Mouse (Mus musculus) liver, embryonic 15.5 days (tissue): ENCODE measurements around the gene Gpd1l. TPM values are rescaled to one million over a fixed set of nuclear protein-coding genes. Genes with fewer than 3 reads are reported as not detected.

ENCODE experiments used
- ATAC-seq: fragments of 200-750 bp; cut with Nextera tagmentation; 2 replicates; pipeline ENCODE4 v1.8.0; 2017; ENCODE audit warnings: moderate number of reproducible peaks, mild to moderate bottlenecking, moderate library complexity; ENCODE audit not compliant: insufficient read depth
- H3K27ac ChIP-seq: fragments of 300-500 bp; sonication (generic); replicated peaks from 2 replicates; pipeline ENCODE4 v1.5.1; 2015; ENCODE audit warnings: mild to moderate bottlenecking, inconsistent platforms
- H3K27me3 ChIP-seq: fragments of 300-500 bp; sonication (generic); 2 replicates; pipeline ENCODE4 v1.6.1; 2015; ENCODE audit warnings: mild to moderate bottlenecking, inconsistent platforms
- H3K36me3 ChIP-seq: fragments of 300-500 bp; sonication (generic); replicated peaks from 2 replicates; pipeline ENCODE4 v1.6.1; 2015; ENCODE audit warnings: moderate library complexity, mild to moderate bottlenecking, inconsistent platforms
- H3K4me1 ChIP-seq: fragments of 300-500 bp; sonication (generic); replicated peaks from 2 replicates; pipeline ENCODE4 v1.6.1; 2015; ENCODE audit warnings: inconsistent platforms
- H3K4me2 ChIP-seq: fragments of 300-500 bp; sonication (generic); 2 replicates; pipeline ENCODE4 v1.6.1; 2015; ENCODE audit warnings: moderate library complexity, mild to moderate bottlenecking, inconsistent platforms
- H3K4me3 ChIP-seq: fragments of 300-500 bp; sonication (generic); replicated peaks from 2 replicates; pipeline ENCODE4 v1.5.1; 2015; ENCODE audit warnings: mild to moderate bottlenecking, inconsistent platforms
- H3K9ac ChIP-seq: fragments of 300-500 bp; sonication (generic); 2 replicates; pipeline ENCODE4 v1.6.1; 2015; ENCODE audit warnings: moderate library complexity, mild to moderate bottlenecking, inconsistent platforms
- H3K9me3 ChIP-seq: fragments of 300-500 bp; sonication (generic); replicated peaks from 2 replicates; pipeline ENCODE4 v1.6.1; 2016; ENCODE audit warnings: inconsistent platforms
- WGBS: fragments of 180-500 bp; shearing (Covaris S2); methylation state at CpG from one replicate; pipeline ENCODE4 v1.1.7; 2015; ENCODE audit warnings: mixed read lengths; ENCODE audit not compliant: insufficient replicate concordance; 5-methylcytosine and 5-hydroxymethylcytosine counted together
- polyA plus RNA-seq: library from polyadenylated mRNA; unstranded; fragments of >200 nt; fragmentation: Nextera tagmentation; extraction: Ambion mirVana; gene quantifications from 2 replicates; pipeline ENCODE4 v1.2.1, GENCODE M21; 2015

Gene Gpd1l
- polyA plus RNA-seq, 1 experiment from 2014 or later = 6.6 TPM

DNA sequence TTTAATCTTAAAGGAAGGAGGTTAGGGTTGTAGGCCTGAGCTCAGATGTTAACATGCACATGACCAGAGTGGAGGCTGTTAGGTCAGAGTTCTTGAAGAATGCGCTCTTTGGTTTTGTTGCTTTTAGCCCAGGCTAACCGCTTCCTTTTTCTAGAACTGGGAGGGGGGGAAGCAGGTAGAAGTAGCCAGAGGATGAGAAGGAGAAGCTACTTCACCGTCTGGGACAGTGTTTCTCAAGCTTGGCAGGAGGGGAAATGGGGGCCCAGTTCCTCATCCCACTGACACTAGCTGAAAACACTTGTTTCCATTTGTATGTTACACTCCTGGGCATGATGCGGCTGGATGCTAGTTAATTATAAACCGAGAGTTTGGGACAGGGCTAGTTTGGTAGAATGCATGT, 8.2 kb downstream of the Gpd1l start:
- WGBS = 51% methylated on average over 5 of the region's 5 CpGs
- H3K4me3 ChIP-seq = no peak overlapping the region
- ATAC-seq = no peak
- H3K27me3 ChIP-seq = no peaks in the 10 kb centered on the region
- H3K27ac ChIP-seq = 0 out of 2 replicates have a peak overlapping the region, but pooled peaks have one; percentile 14
- H3K4me2 ChIP-seq = no peak overlapping the region
- peaks cover 24% of the 10 kb centered on the region for H3K4me1 ChIP-seq
- H3K9ac ChIP-seq = no peak overlapping the region
- no peaks in the 10 kb centered on the region for H3K36me3 ChIP-seq
- H3K9me3 ChIP-seq = no peaks in the 10 kb centered on the region

DNA sequence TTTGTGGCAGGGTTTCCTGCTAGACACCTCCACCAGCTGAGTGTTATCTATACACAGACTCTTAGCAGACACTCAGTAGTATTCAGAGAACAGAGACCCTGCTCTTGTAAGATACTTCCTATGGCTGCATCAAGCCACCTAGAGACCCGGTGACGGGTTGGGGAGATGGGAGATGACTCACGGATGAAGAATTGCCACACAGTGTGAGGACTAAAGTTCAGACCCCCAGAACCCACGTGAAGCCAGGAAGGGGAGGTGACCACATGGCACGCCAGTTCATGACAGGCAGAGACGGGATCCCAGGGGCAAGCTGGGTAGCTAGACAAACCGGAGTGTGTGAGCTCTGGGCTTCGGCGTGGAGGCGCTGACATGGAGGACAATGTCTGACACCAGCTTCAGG, 8.7 kb downstream of the Gpd1l start:
- Histone ChIP-seq H3K27me3 (no peaks in the 10 kb centered on the region), H3K27ac (no peak overlapping the region), H3K4me2 (no peak overlapping the region), H3K4me3 (no peak overlapping the region), H3K4me1 (peaks cover 24% of the 10 kb centered on the region), H3K9me3 (no peaks in the 10 kb centered on the region), H3K36me3 (no peaks in the 10 kb centered on the region), H3K9ac (no peak overlapping the region)
- no peak for ATAC-seq
- whole genome bisulfite sequencing = 48% methylated on average over 10 of the region's 10 CpGs

GRCm38 (mm10) chr9:114924511-114924910, 9.3 kb downstream of the Gpd1l start:
- Histone ChIP-seq H3K4me2 (no peak overlapping the region), H3K27me3 (no peaks in the 10 kb centered on the region), H3K4me1 (peaks cover 24% of the 10 kb centered on the region), H3K4me3 (no peak overlapping the region), H3K9me3 (no peaks in the 10 kb centered on the region), H3K36me3 (no peaks in the 10 kb centered on the region), H3K9ac (no peak overlapping the region), H3K27ac (no peak overlapping the region)
- WGBS = 45% methylated on average over 5 of the region's 5 CpGs
- no peak for ATAC-seq

DNA sequence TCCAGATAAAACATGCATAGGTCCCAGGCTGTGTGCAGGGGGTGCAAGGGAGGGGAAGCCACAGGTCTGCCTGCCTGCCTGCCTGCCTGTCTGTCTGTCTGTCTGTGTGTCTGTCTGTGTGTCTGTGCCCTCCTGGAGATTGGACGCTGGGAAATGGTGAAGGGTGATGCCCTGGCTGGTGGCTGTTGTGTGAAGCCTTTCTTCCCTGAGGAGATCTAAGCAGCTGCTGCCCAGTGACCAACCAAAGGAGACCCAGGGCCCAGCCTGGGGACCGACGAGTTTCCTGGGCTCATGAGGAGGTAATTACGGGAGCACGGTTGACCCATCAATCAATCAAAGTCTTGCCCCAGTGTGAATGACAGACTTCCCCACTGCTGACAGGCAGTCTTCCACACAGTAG, 11.6 kb downstream of the Gpd1l start:
- WGBS = 63% methylated on average over 5 of the region's 5 CpGs
- ATAC-seq = no peak
- H3K4me1 ChIP-seq = peaks cover 22% of the 10 kb centered on the region
- H3K27ac ChIP-seq = no peak overlapping the region
- no peaks in the 10 kb centered on the region for H3K36me3 ChIP-seq
- no peak overlapping the region for H3K9ac ChIP-seq
- no peaks in the 10 kb centered on the region for H3K27me3 ChIP-seq
- H3K4me2 ChIP-seq = no peak overlapping the region
- H3K4me3 ChIP-seq = no peak overlapping the region
- no peaks in the 10 kb centered on the region for H3K9me3 ChIP-seq

- Histone ChIP-seq H3K27ac (no peak overlapping the region), H3K9ac (no peak overlapping the region), H3K36me3 (no peaks in the 10 kb centered on the region; the same call in 1 of the 2 replicates), H3K9me3 (no peaks in the 10 kb centered on the region), H3K4me3 (no peak overlapping the region), H3K4me1 (peaks cover 19% of the 10 kb centered on the region), H3K27me3 (no peaks in the 10 kb centered on the region), H3K4me2 (no peak overlapping the region)
- no peak for ATAC-seq
- 58% methylated on average over 2 of the region's 2 CpGs for WGBS
These were observed 12.3 kb downstream of the Gpd1l start for GRCm38 (mm10) chr9:114921352-114922081.

DNA sequence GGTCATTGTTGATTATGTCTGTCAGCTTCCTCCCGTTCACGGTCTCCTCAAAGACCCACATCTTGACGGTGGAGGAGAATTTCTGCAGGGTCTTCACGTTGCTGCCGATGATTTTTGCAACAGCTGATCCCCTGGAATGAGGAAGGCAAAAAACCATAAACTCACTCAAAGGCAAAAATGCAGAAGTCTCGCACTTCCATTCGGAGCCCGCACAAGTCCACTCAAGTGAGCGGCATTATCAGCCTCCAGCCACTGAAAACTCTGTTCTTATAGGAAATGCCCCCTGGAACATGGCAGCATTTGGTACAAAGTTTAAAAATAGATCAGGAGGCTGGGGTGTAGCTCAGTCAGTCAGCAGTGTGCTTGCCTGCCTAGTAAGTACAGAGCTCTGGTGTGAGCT, 13.2 kb downstream of the Gpd1l start:
- peaks cover 5% of the 10 kb centered on the region; the same call in 1 of the 2 replicates for H3K36me3 ChIP-seq
- no peak for ATAC-seq
- H3K9ac ChIP-seq = no peak overlapping the region
- H3K4me2 ChIP-seq = no peak overlapping the region
- H3K9me3 ChIP-seq = no peaks in the 10 kb centered on the region
- H3K4me3 ChIP-seq = no peak overlapping the region
- H3K4me1 ChIP-seq = peaks cover 10% of the 10 kb centered on the region
- 35% methylated on average over 9 of the region's 9 CpGs for WGBS
- no peak overlapping the region for H3K27ac ChIP-seq
- H3K27me3 ChIP-seq = no peaks in the 10 kb centered on the region

DNA sequence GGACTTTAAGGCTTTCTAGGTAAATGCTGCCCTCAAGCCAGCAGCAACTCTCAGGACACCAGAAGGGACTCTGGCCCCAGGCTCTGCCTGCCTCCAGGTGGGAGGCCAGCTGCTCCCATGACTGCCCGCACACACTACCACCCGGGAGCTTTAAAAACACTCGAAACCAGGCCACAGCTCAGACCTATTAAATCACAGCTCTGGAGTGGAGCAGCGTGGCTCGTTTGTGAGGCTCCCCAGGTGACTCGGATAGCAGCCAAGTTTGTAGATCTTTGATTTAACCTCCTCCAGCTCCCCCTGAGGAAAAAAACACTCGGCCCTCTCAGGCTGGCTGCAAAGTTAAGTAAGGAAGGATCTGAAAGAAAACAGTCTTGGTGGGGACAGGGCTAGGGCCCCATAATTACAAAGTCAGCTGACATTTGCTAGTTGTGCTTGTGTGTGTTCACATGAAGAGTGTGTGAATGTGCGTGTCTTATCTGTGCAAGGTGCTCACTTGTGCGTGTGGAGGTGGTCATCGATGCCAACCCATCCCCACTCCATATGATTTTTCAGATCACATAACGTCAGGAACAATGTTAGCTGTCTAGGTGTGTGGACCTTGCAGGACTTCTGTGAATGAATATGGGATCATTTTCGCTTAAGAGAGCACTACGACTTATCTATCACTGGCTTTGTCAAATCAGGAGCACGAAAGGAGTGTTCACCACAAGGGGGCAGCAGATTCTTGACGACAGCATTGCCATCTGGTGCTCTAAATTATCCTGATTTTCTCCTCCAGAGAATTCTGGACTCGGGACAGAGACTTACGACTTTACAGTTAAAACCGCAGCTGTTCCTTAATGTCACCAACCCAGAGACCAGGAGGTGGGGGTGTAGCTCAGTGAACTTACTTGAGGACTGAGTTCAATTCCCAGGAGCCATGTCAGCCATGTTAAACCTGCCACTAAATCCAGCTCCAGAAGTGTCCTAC, 20.8 kb downstream of the Gpd1l start:
- Histone ChIP-seq H3K36me3 (peaks cover 14% of the 10 kb centered on the region; the same call in 1 of the 2 replicates), H3K9me3 (no peaks in the 10 kb centered on the region), H3K4me3 (no peak overlapping the region), H3K27me3 (no peaks in the 10 kb centered on the region), H3K27ac (no peak overlapping the region), H3K4me2 (no peak overlapping the region), H3K4me1 (no peaks in the 10 kb centered on the region), H3K9ac (no peak overlapping the region)
- WGBS = 52% methylated on average over 18 of the region's 18 CpGs
- no peak for ATAC-seq

GRCm38 (mm10) chr9:114907509-114907908, 26.3 kb downstream of the Gpd1l start:
- H3K9ac ChIP-seq = no peak overlapping the region
- H3K4me2 ChIP-seq = no peak overlapping the region
- H3K27me3 ChIP-seq = no peaks in the 10 kb centered on the region
- WGBS = 63% methylated on average over 7 of the region's 7 CpGs
- ATAC-seq = no peak
- no peaks in the 10 kb centered on the region for H3K9me3 ChIP-seq
- H3K36me3 ChIP-seq = 0 out of 2 replicates have a peak, but pooled peaks cover 7% of the 10 kb centered on the region
- H3K27ac ChIP-seq = no peak overlapping the region
- H3K4me3 ChIP-seq = no peak overlapping the region
- no peaks in the 10 kb centered on the region for H3K4me1 ChIP-seq

- Histone ChIP-seq H3K9ac (no peak overlapping the region), H3K36me3 (0 out of 2 replicates have a peak, but pooled peaks cover 5% of the 10 kb centered on the region), H3K4me1 (no peaks in the 10 kb centered on the region), H3K4me2 (no peak overlapping the region), H3K4me3 (no peak overlapping the region), H3K9me3 (no peaks in the 10 kb centered on the region), H3K27ac (no peak overlapping the region), H3K27me3 (no peaks in the 10 kb centered on the region)
- 47% methylated on average over 4 of the region's 4 CpGs for WGBS
- ATAC-seq = no peak
These were observed 37.9 kb downstream of the Gpd1l start for GRCm38 (mm10) chr9:114895919-114896318.

DNA sequence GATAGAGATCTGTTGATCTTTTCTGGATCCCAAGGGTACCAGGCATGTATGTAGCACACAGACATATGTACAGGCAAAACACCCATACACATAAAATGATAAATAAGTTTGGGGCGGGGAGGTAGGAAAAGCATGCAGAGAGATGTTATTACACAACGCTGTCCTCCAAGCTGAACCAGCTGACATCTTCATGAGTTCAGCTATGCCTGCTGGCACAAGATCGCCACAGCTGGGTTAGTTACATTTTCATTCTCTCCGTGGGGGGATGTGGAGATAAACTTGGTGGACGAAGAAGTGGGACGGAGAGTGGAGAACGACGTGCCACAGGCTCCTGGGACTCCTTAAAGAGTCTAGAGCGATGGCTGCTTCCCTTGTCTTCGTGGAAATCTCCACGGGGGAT, 40.8 kb downstream of the Gpd1l start:
- ATAC-seq = no peak
- H3K4me1 ChIP-seq = no peaks in the 10 kb centered on the region
- no peaks in the 10 kb centered on the region for H3K36me3 ChIP-seq
- WGBS = 69% methylated on average over 11 of the region's 11 CpGs
- no peak overlapping the region for H3K9ac ChIP-seq
- no peaks in the 10 kb centered on the region for H3K9me3 ChIP-seq
- no peak overlapping the region for H3K4me3 ChIP-seq
- no peaks in the 10 kb centered on the region for H3K27me3 ChIP-seq
- H3K4me2 ChIP-seq = no peak overlapping the region
- no peak overlapping the region for H3K27ac ChIP-seq

DNA sequence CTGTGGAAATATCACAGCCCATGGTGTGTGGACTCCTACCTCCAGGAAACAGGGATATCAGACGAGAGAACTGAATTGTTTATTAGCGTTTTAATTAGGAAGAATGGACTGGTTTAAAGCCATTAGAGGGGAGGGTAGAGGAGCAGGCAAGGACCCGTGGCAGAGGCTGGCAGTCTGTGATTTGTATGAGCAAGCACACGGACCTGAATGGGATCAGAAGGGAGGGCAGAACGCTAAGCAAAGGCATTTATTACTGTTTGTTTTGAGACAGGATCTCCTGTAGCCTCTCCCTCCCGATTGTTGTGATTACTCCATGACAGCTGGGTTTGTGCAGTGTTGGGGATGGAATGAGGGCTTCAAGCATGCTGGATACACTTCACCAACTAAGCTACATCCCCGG, 43.4 kb downstream of the Gpd1l start:
- 32% methylated on average over 7 of the region's 7 CpGs for WGBS
- H3K4me1 ChIP-seq = no peaks in the 10 kb centered on the region
- H3K27me3 ChIP-seq = no peaks in the 10 kb centered on the region

More for the DNA sequence above, 43.4 kb downstream of the Gpd1l start:
- no peaks in the 10 kb centered on the region for H3K36me3 ChIP-seq
- no peak for ATAC-seq
- no peak overlapping the region for H3K27ac ChIP-seq
- H3K9me3 ChIP-seq = no peaks in the 10 kb centered on the region
- no peak overlapping the region for H3K4me3 ChIP-seq
- no peak overlapping the region for H3K9ac ChIP-seq
- no peak overlapping the region for H3K4me2 ChIP-seq
